Mouse (Mus musculus) neutrophil, adult 59 days (primary cell): ENCODE data around the gene Ccl5. TPM values are rescaled to one million over a fixed set of nuclear protein-coding genes. Genes with fewer than 3 reads are reported as not detected.

Experiments
- total RNA-seq, 2 experiments: library from RNA; stranded (reverse); gene quantifications; 1 replicate in 1 of 2; 2 replicates in 1 of 2; pipeline ENCODE4 v1.2.4; 2023

The Ccl5 gene
- total RNA-seq = 1 to 10 TPM in 1 of 2 experiments, under 1 TPM in 1; 0.82 to 1.2 TPM

DNA sequence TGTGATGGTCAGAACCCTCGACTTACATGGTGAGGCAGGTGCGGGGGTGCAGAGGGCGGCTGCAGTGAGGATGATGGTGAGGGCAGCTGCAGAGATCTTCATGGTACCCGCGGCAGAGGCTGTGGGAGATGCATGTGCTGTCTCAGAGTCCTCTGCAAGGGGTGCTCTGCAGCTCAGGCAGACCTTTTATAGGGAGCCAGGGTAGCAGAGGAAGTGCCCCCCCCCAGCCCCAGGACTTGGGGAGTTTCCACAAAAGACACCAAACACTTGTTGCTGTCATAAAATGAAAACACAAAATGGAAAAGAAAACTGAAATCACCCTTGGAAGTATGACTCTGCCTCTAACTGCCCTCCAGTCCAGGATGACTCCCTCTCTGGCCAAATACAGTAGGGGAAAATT, at the start of gene Ccl5:
Gene Ccl5, minus strand, starts transcription at position 159 of the 400 bp plus-strand sequence.

DNA sequence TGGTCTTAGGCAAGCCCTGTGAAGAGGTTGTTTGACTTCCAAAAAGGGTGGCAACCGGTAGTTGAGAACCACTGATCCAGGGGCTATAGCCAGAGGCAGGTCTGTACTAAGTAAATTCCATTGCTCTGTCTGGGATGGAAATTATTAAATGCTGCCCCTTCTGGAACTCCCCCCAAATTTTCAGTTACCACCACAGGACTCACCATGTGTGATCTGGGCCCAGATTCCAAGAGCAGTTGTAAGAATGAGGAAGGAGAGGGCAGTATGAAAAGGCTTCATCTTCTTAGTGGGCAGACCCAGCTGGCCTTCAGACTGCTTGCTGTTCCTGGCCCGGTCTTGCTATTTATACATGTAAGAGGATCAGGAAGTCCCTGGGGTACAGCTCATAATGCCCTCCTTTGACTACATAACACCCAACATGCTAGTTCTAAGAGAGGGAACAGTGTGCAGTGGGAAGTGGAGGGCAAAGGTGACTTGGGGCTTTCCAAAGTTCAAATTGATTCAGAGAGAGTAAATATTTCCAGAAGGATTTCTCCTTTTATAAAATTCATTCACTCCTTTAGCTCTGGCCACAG, 48.0 kb upstream of the Ccl5 start, which contains the start of gene Ccl9:
Gene Ccl9, minus strand, starts transcription at position 451 of the 575 bp plus-strand sequence.

GRCm38 (mm10) chr11:83522075-83522474, 8.2 kb downstream of the Ccl5 start, which contains the start of gene Heatr9:
TSS of gene Heatr9 (minus strand) at chr11:83522175.

Other genes starting within 250 kb of the Ccl5 start
- under 1 TPM; 0.49 to 0.51 TPM for gene Slfn14, start 243.8 kb downstream of the Ccl5 start, total RNA-seq
- gene Ap2b1, start 231.5 kb downstream of the Ccl5 start, total RNA-seq = 10 to 100 TPM; 75.2 to 89.5 TPM
- gene Pex12, start 227.9 kb downstream of the Ccl5 start, total RNA-seq = 1 to 10 TPM; 5.9 to 7.1 TPM
- gene Rasl10b, start 121.4 kb downstream of the Ccl5 start, total RNA-seq = under 1 TPM in 1 of 2 experiments, not detected in 1; 0.49 TPM
- gene Gas2l2, start 101.1 kb downstream of the Ccl5 start, total RNA-seq = under 1 TPM in 1 of 2 experiments, not detected in 1; 0.13 TPM
- gene 1700020L24Rik, start 92.8 kb downstream of the Ccl5 start, total RNA-seq = 10 to 100 TPM; 46.4 to 53.4 TPM
- gene Mmp28, start 67.4 kb downstream of the Ccl5 start, total RNA-seq = 1 to 10 TPM; 1.4 to 2.2 TPM
- gene Taf15, start 57.4 kb downstream of the Ccl5 start, total RNA-seq = 10 to 100 TPM; 73.5 to 74.1 TPM
- gene Heatr9, start 8.3 kb downstream of the Ccl5 start, total RNA-seq = not detected
- 100 to 1,000 TPM; 117 to 194 TPM for gene Ccl9, start 48.1 kb upstream of the Ccl5 start, total RNA-seq
- gene Ccl6, start 62.6 kb upstream of the Ccl5 start, total RNA-seq = 100 to 1,000 TPM; 837 to 852 TPM
- not detected for gene Rpl9-ps1, start 115.1 kb upstream of the Ccl5 start, total RNA-seq
- gene Ccl3, start 118.8 kb upstream of the Ccl5 start, total RNA-seq = 100 to 1,000 TPM in 1 of 2 experiments, 10 to 100 TPM in 1; 89.7 to 110 TPM
- gene Ccl4, start 132.1 kb upstream of the Ccl5 start, total RNA-seq = 10 to 100 TPM; 18.2 to 21.4 TPM
- 10 to 100 TPM; 19.8 to 35.5 TPM for gene Wfdc17, start 173.5 kb upstream of the Ccl5 start, total RNA-seq
- gene Wfdc18, start 178.5 kb upstream of the Ccl5 start, total RNA-seq = not detected
- gene Wfdc21, start 216.4 kb upstream of the Ccl5 start, total RNA-seq = 100 to 1,000 TPM; 619 to 711 TPM
- 10 to 100 TPM; 29.1 to 32.3 TPM for gene Heatr6, start 223.2 kb upstream of the Ccl5 start, total RNA-seq